Mouse (Mus musculus): ENCODE measurements around the gene Prkd1.
"Not testable (repeated sequence)": the region's sequence is repeated elsewhere in the genome, so short reads cannot be mapped to it uniquely, and the experiment has no call there.

Gene Prkd1

DNA sequence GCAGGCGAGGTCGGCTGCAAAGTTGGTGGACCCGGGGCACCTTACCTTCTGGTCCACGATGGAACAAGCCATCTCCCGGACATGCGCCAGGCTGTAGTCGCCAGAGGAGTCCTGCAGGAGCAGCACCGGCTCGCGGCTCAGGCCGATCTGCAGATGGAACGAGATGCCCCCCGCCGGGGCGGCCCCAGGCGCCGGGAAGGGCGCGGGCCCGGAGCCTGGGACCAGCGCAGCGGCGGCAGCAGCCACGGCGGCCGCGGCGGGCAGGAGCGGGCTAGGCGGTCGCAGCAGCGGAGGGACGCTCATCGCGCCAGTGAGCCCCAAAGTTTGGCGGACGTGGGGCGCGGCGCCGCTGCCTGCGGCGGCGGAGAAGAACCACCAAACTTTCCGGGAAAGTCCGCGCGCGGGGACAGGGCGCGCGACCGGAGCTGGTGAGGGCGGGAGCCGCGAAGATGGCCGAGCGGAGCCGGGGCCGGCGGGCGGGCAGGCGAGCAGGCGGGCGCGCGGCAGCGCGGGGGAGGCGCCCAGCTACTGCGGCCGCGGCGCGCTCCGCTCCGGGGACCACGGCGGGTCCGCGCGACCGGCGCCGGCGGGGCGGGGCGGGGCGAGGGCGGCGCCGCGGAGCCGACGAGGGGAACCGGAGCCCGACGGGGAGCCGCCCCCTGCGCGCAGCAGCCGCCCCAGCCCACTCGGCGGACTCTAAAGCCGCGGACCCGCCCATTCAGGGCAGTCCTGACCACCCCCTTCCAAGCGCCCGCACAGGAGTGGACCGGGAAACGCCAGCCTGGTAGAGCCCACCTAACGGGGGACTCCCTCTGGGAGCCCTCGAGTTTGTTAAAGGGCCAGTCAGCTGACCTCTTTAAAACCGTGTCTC lies at the start of gene Prkd1:
Gene Prkd1, minus strand, starts transcription at position 428 of the 871 bp plus-strand sequence.
- DNase-seq (ENCODE audit: low spot score): peak; percentile 68

DNA sequence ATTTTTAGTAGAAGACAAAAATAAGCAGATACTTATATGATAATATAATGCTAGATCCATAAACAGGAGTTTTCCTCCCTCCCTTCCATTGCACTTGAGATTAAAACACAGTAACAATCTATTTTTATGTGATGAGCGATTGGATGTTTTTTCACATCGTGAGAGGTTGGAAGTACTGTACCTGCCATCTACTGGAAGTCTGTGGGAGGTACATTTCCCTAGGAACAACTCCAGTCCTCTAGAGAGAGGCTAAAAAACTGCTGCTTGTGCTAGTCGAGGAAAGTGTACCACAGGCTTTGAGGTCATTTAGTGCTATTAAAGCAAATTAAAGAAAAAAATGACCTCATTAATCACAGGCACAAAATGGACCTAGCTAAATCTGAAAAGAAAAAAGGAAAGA lies 48.6 kb upstream of the Prkd1 start:
- DNase-seq (ENCODE audit: low spot score): peak; percentile 11

- peak; percentile 8 for DNase-seq (ENCODE audit: low spot score)
Measured at GRCm38 (mm10) chr12:50648176-50648670, 675 bp downstream of the Prkd1 start.

- DNase-seq (ENCODE audit: low spot score): no peak
Measured at GRCm38 (mm10) chr12:50646857-50647256, 2.0 kb downstream of the Prkd1 start.

DNA sequence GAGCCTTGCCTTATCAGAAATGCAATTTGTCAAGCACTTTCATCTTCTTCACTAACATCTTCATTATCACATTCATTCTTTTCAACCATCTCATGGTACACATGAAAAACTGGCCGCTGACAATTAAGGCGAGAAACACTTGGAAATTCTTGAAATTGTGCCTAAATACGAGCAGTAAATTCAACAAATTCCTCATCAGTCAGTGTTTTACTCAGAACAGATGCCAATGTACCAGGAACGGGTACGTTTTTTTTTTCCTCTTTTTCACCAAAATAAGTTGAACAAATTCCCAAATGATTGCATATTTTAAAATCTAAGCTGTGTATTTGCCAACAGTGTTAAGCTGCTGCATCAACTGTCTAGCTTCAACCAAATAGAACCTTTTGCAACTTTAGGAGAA lies 6.2 kb downstream of the Prkd1 start:
- no peak for DNase-seq (ENCODE audit: low spot score)

DNA sequence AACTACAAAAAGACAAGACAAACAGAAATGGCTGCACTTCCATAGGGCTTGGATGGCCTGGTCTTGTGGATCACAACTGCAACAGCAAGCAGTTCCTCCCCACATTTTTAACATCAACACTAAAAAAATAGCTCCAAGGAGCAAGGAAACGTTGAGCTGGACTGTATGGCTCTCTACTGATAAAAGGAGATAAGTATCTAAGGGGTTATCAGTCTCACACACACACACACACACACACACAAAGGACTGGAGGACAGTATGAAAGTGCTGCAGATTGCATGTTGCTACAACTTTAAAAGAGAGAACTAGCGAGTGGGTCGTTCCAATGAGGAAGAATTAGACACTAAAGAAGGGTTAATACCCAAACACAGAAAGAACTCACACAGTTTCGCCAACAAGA lies 8.7 kb downstream of the Prkd1 start:
- no peak for DNase-seq (ENCODE audit: low spot score)

DNA sequence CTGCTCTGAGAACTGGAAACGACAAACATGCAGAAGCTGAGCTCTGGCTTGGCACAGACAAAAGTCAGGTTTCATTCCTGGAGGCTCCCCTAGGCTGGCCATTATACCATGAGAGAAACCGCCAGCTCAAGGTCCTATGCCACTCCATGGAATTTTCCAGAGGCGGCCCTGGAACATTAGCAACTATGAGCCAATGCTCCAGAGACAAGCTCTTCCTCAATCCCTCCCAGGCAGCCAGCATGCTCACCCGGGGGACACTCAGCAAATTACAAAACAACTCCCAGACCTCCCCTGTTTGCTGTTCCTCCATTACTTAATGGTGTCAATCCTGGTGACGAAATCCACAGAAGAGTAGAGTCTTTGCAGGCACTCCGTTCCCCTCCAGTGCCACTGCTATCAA lies 14.5 kb downstream of the Prkd1 start:
- DNase-seq (ENCODE audit: low spot score): no peak

- DNase-seq (ENCODE audit: low spot score): not testable (repeated sequence)
Measured at GRCm38 (mm10) chr12:50626100-50626499, 22.8 kb downstream of the Prkd1 start.

DNA sequence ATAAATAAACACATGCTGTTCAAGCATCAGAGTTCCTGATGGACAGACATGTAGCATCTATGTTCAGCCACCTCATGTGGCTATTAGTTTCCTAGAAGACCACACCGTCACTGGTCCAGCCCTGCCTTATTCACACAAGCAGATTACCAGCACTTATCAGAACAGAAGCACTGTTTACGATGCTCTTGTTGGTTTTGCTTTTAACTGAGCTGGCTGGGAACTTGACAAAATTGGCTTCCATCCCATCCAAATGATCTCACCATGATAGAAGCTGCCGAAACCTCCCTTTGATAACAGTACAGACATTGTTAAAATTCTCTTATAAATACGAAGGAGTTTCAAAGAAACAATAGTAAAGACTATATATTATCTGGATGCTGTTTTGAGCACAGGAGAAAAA lies 24.7 kb downstream of the Prkd1 start:
- DNase-seq (ENCODE audit: low spot score): no peak

DNA sequence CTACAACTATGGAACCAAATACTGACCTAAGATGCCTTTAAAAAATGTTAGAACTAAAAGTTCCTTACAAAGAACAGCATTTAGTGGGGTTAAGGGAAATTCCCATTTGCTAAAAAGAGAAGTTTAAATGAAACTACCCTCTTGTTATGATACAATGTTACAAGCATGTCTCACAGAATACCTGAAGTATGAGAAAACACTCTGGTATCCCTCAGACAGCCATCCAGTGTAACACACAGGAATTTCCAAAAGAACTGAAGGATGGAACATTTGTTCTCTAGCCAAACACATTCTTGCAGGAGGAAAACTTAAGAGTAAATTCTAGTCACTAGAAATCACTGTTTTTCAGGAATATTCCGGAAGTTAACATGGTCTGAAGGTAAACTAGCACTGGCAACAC lies 33.0 kb downstream of the Prkd1 start:
- DNase-seq (ENCODE audit: low spot score): no peak

DNA sequence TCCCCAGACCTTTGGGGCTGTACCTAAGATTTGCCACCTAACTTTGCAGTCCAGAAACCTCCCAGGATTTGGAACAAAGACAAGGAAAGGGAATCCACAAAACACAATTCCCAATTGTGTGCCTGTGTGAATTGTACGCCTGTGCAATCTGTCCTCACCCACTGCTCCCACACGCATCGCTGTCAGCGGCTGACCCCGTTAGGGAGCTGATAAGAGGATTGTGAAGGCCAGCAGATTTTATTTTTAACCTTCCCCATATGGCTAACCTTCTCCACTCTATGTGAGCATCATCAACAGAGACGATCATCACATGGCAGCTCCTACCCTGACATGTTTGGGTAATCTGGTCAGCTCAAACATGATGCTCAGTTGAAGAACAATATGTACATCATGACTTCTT lies 34.6 kb downstream of the Prkd1 start:
- peak; percentile 63 for DNase-seq (ENCODE audit: low spot score)

- peak; percentile 58 for DNase-seq (ENCODE audit: low spot score)
Measured at GRCm38 (mm10) chr12:50606703-50607500, 42.0 kb downstream of the Prkd1 start.

- no peak for DNase-seq (ENCODE audit: low spot score)
Measured at GRCm38 (mm10) chr12:50599370-50599769, 49.5 kb downstream of the Prkd1 start.

DNA sequence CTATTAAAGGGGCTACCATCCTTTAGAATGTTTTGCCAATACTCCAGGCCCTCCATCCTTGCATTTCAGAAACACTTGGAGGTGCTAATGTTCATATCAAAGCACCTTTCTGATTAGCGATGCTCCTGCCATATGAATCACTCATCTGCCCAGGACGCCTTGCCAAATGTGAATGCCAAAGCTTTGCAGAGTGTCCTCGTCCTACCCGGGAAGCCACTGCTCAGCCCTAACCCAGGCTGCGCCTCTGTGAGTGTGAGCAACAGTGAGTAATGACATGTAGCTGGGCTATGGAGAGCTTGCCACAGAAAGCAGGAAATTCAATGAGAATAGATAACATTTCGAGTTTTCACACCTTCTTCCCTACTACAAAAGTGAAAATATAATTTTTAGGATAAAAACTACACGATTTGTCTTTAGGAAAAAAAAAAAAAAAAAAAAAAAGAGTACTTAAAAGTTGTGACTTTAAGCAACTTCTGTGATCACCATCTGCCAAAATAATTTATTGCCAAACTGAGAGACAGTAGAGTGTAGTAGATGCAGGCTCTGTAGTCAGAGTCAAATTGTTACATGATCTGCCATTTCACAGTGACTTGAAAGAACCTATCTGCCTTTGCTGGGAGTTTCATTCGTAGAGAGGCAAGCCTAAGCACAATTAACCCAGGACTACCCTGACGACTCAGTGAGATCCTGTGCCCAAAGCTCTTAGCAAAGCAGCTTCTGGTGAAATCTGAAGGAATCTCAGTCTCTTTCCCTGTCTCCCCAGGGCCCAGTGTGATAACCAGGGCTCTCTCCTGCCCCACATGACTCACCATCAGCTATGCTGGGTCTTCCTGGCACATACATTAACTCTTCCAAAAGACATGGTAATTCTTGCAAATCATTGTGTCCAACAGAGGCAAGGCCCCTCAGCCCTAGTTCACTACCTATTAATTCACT lies 50.6 kb downstream of the Prkd1 start:
- DNase-seq (ENCODE audit: low spot score): no peak

DNA sequence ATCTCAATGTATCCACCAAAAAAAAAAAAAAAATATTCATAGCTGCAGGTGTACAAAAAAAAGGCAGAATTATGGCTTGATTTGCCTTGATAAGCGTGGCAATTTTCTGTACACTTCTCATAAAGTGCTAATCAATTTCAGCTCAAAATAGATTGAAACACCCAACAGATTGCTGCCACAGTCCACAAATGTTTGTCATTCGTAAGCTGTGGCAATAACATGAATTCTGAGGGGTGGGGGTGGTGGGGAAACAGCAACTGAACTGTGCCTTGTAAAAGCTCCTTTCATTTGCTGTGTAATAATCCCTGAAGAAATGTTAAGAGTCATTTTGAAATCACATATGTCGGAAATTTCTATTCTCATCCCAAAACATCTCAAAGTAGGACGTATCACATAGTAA lies 51.4 kb downstream of the Prkd1 start:
- no peak for DNase-seq (ENCODE audit: low spot score)

- DNase-seq (ENCODE audit: low spot score): no peak
Measured at GRCm38 (mm10) chr12:50595777-50596176, 53.1 kb downstream of the Prkd1 start.

DNA sequence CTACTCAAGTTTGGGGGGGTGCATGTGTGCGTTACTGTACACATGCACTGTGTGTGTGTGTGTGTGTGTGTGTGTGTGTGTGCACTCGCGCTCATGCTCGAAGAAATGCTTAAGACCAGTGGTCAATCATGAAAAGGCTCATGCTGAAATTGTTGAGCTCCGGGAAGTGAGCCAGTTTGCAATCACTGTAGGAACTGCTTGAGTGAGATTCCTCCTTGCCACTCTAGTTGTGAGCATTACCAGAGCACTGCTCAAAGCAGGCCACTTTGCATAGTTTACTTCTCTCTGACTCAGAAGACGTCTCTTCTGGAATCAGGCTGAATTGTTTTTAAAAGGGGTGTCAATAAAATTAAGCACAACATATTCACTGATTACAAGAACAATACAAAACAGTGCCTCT lies 54.4 kb downstream of the Prkd1 start:
- no peak for DNase-seq (ENCODE audit: low spot score)

- DNase-seq (ENCODE audit: low spot score): peak; percentile 6
Measured at GRCm38 (mm10) chr12:50593481-50593880, 55.4 kb downstream of the Prkd1 start.

- DNase-seq (ENCODE audit: low spot score): no peak
Measured at GRCm38 (mm10) chr12:50588137-50588761, 60.6 kb downstream of the Prkd1 start.

DNA sequence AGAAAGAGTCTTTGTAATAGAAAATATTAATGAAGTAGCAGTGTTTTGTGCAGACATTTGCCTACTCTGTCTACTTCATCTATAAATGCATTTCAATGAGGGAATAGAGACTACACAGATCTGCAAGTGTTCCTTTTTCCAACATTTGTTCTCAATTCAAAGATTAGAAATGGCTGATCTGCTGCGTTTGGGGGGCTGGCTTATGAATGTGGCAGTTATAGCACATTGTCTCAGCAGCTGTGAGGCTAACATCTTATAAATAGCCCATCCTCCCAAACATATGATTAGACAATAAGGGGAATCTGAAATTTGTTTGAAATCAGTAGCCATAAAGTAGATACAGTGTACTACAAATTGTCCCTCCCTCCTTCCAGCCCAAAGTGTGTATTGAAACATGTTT lies 83.7 kb downstream of the Prkd1 start:
- no peak for DNase-seq (ENCODE audit: low spot score)

- no peak for DNase-seq (ENCODE audit: low spot score)
Measured at GRCm38 (mm10) chr12:50560536-50560935, 88.4 kb downstream of the Prkd1 start.

All from testis, postnatal 14 days (tissue).